Mouse (Mus musculus) spleen, postnatal 14 days (tissue): ENCODE results near the gene S100a2.

Experiments used
- DNase-seq, 2 experiments: peaks; one replicate each; pipeline ENCODE4 v3.0.0; 2021 to 2022; ENCODE audit warnings: low spot score in 2 of 2

Gene S100a2

DNA sequence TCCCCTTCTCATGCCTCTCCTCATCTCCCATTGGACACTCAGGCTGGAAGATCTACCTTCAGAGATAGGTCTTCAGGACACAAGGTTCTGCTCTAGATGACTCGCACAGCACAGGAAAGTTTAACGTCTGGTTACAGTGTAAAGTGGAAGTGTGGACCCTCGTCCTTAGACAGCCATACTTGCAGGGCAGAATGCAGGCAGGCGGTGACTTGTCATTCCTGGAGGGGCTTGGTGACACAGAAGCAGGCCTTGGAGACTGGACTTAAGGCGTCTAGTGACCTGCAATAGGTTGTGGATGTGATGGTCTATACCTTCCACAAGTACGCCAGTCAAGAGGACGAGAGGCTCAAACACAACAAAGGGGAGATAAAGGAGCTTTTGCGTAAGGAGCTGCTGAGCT lies at the start of gene S100a2:
TSS of gene S100a2 (plus strand) at position 301 of the 400 bp plus-strand sequence.
- DNase-seq, result no peak

DNA sequence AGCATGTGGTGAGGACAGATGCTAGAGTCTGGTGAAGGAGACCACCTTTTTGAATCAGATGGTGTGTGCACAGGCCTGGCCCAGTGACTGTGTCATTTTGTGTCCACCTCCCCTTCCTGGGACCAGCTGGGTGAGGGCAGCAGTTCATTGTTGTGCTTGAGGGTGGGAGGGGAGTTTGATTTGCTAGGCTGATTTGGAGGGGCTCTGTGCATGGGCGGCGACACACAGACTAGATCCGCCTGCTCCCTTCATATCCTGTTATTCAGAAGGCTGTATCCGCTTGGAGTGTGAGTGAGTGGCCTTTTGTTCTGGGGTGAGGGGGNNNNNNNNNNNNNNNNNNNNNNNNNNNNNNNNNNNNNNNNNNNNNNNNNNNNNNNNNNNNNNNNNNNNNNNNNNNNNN lies 49.1 kb upstream of the S100a2 start:
- no peak for DNase-seq

DNA sequence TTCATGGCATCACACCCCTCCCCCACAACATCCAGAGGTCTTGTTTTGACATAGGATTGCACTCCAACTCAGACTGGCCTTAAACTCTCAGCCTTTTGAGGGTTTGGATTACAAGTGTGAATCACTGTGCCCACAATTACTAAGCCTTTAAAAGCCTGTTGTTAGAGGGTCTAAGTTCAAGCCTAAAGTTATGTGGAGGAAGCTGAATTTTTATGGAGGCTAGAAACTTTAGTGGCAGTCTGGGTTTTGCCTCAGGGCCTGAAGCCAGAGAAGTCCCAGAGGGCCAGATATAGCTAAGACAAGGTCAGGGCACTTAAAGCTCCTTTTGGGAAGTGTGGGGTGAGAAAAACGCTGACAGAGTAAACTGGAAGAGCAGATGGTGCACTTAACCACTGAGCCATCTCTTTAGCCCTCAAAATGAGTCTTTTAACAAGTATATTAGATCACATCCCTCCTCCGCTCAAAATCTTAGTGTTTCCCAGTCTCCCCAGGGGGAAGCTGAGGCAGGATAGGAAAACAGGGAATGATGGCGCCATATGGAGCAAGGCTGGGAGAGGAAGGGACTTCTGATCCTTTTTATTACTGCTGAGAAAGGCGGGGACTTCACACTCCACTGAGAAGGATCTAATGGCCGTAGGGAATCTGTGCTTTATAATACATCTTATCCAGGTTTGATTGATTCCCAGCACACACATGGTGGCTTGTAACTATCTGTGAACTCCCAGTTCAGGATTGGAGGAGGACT lies 40.2 kb upstream of the S100a2 start:
- DNase-seq, result no peak

DNA sequence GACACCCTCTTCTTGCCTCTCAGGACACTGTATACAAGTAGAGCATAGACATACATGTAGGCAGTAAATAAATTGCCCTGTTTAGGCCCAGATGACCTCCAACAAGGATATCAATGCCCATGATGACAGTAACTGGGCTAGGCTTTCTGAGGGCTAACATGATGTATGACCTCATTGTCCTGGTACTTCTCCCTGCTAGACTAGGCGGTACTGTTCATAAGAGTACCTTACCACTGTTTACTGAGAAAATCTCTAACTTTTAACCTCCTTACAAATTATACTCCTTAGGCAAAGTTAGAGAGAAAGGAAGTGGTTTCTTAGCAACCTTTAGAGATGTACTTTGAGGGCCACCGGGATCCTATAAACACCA lies 39.6 kb upstream of the S100a2 start:
- no peak for DNase-seq

DNA sequence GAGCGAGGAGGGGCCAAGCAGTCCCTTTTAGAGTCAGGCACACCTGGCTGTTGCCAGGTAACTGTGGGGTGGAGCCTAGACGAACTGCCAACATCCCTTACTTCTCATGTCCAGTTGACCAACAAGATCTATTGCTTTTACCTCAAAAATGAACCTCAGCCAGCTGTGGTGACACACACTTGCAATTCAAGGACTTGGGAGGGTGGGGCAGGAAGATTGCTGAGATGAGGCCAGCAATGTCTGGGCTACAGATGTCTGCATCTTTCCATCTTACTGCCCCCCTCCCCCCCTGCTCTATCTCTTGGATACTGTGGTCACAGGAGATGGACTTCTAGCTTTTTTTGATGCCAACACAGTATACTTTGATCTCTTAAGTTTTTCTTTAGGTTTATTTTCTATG lies 37.8 kb upstream of the S100a2 start:
- DNase-seq, result no peak

DNA sequence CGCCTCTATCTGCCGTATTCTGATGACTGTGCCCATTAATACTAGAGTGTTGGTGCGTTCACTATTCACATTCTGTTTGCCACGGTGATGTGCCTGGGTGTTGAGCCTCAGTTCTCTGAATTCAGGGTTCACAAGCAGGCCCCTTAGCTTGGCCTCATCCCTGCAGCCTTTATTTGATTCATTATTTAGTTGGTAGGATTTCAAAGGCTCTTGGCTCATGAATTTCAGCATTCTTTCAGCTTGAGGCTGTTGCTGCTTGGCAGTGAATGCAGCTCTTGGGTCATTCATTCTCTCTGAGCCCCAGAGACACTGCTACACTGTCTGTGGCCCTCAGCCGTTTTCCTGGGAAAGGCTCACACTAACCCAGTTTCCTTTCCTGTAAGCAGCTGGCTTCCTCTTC lies 34.1 kb upstream of the S100a2 start:
- DNase-seq, result no peak

DNA sequence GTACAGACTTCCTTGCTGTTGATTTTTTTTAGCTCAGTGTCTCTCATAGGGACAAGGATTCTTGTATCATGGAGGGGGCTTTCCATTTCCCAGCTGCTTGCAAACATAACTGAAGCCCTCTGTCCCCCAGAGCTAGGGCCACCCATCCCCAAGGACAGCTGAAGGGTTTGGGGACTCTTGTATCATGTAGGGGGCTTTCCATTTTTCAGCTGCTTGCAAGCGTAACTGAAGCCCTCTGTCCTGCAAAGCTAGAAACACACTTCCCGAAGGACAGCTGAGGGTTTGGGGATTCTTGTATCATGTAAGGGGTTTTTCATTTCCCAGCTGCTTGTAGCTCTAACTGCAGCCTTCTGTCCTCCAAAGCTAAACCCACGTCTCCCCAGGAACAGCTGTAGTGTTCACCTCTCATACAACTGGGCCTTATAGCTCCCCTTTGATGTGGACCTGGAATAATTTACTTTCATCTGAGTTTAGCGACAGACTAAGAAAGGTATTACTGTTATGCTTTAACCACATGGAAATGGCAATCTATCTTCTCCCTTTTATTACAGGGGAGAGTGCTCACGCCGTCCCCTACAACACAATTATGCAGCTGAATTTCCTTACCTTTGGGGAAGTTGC lies 29.9 kb upstream of the S100a2 start, which contains the start of gene S100a3:
TSS of gene S100a3 (plus strand) at position 571 of the 621 bp plus-strand sequence.
- DNase-seq, result no peak

DNA sequence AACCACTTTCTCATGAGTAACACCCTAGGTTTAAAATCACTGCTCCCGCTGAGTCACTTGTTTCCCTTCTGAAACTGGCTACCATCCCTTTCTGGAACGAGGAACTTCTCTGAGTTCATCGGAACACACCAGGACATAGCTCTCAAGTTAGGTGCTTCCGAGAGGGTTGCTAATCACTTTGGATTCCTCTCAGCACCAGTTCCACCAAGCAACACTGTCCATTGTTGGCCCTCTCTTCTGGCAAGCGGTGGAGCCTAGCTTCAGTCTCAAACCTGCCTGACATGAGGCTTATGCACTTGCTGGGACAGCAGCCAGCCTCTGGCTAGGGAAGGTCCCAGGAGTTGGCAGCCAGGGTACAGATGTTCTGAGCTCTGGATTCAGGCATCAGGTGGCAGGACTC lies 15.4 kb upstream of the S100a2 start:
- DNase-seq, result no peak

DNA sequence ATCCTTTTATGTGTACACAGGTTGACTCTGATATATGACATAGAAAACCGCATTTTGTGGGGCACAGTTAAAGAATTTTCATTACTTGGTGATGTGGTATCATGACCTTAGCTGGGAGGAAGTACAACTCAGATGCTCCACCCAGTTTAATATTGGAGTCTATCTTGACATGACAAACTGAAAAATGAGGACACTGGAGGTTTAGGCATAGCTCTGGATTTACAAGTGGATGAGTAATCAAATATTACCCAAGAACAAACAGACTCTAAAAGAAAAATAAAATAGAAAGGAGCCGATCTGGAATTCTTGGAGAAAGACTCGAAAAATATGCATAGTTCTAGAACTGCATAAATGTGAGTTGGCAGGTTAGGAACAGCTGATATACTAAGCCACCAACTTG lies 14.7 kb upstream of the S100a2 start:
- no peak for DNase-seq

DNA sequence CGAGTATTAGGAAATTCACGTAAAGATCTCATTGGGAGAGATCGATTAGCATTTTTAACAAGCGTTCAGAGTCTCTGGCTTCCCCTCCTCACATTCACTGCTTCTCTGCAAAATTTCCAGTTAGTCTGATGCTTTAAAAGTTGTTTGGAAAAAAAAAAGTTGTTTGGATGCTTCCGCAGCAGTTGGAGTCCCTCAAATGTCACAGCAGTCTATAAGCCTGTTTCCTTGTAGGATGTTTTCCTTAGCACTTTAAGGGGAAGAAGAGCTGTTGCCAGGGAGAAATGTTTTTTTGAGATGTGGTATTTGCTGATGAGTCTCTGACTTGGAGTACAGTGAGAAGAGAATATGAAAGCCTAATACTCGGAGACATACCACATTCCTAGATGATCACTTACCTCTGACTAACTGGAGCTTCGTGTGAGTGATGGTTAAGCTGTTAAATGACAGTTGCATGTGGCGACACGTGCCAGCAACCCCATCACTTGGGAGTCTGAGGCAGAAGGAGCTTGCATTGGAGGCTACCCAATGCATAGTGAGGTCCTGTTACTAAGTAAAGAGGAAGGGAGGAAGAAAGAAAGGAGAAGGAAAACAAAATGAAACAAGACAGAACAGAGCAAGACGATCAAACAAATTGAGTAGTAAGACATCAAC lies 13.6 kb upstream of the S100a2 start:
- no peak for DNase-seq

DNA sequence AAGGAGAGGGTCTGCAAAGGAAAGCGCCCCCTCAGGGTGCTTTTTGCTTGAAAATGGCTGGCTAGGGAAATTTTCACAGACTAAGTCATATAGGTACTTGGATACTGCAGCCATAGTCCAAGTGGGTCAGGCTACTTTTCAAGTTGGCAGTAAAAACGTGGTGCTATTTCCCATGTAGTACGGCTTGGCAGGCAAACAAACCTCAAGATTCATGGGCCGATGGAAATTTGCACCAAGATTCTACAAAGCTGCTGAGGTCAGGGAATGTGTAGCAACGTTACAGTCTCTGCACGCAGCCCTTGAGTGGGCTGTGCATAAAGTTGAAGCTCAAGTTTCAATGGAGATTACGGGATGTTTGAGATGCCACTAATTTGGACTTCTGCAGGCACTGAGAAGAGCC lies 10.6 kb upstream of the S100a2 start:
- DNase-seq, result no peak

DNA sequence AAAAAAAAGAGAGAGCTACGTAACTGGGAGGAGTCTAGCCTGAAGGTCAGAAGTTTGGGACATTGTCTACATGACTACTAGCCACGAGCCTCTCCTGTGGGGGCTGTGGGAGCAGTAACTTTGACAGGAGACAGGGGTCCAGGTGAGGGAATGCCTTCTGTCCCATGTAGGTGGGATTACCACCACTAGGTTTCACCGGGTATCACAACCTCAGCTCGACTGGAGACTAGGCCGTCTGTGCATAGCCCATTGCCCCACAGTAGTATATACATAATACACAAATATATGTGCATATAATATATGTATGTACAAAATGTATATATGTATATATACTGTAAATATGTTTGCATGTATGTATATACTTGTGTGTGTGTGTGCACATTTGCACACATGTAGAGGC lies 8.9 kb upstream of the S100a2 start:
- DNase-seq, result no peak

DNA sequence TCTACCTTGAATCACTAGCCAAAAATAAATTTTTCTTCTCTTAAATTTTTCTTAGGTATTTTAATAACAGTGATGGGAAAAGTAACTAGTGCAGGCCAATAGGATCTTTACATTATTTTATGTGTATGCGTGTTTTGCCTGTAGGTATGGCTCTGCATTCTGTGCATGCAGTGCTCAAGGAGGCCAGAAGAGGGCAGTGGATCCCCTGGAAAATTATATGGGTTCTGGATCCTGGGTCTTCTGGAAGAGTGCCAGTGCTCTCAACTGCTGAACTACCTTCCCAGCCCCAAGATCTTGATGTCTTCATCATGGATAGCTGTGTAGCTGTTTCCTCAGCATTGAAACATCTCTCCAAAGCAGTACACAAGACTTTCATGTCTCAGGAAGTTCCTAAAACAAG lies 7.9 kb upstream of the S100a2 start:
- no peak for DNase-seq

DNA sequence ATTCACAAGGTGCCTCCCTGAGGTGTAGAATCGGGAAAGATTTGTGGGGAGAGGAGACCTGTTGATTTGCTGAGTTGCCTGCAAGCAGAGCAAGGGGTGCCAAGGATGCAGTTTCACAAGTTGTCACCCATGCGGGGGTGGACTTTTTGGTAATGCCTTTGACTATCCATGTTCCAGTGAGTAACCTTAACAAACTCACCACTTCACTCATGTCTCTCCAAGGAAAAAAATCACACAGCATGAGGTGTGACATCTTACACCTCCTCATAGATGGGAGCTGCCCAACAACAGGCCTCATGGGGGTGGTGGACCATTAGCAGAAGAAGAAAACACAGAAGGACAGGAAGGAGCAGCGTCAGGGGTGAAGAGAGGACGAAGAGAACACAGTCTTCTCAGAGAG lies 7.5 kb upstream of the S100a2 start:
- no peak for DNase-seq

DNA sequence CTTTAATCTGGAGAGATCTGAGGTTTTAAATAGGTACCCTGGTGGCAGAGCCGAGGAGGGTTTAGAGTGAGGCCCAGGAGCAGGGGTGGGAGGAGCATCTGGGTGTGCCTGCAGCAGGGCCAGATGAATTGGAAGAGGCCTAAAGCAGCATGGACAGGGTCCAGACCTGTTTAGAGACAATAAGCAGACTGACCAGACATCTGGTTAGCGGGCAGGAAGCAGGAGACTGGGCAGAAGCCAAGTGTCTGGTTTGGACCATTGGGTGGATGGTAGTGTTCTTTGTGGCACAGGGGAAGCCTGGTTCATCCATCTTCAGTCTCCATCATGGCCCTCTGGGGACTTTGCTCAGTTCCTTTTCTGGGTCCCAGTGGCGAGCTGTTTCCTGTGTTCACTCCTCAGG lies 6.2 kb upstream of the S100a2 start:
- DNase-seq, result no peak

DNA sequence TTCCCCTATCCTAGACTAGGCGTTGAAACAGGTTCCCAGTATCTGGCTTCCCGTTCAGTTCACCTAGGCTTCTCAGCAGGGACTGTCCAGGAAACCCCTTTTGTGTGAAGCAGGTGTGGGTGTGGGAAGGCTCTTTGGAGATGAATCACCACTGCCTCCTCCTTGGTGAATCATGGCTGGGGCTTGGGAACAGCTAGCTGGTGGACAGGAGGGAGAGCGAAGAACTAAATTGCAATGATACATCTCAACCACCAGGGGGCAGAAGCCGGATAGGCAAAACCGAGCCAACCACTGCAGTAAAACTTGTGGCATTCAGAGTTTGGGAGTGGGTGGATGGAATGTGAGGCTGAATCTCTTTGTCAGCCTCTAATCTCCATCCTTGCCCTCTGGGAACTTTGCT lies 4.5 kb upstream of the S100a2 start:
- DNase-seq, result peak in 1 of 2 experiments; percentile 38

DNA sequence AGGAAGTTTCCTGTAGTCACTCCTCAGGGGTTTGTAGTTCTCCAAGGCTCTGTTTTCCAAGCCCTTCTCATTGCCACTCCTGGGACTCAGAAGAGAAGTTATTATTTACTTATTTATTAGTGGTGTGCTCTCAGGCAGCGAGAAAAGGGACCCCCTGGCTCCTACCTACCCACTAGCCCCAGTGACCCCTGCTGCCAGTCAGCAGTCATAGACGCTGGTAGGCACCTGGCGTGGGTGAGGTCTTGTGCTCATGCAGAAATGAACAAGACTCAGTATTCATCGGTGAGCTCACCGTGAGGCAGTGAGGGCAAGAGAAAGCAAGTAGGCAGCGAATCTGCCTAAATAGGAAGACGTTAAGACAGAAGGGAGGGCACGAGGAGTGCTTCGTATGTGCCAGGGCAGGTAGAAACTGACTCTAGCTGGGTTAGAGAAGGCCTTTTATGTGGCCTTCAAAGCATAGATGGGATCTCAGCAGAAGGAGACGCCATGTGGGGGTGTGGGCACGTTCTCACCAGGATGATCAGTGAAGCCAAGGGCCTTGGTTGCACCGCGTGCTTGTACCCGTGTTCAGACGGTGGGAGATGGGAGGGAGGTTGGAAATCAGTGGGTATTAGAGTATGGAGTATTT lies 3.9 kb upstream of the S100a2 start:
- no peak for DNase-seq

DNA sequence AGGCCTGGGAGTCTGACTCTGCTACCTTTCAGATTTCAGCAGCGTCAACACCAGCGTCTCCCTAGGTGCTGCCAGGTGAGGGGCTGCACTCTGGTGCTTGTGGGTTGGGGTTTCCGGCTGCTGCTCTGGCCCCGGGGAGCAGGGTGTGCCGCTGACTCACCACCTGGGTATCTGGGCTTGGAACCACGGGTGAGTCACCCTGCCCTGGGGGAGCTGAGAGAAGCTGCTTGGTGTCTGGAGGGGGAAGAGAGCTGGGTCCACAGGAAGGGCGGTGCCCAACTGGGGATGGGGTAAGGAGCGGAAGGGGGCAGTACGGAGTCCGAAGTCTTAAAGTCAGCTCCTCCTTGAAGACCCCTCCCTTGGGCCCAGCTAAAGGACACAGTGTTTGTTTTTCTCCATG lies 3.1 kb upstream of the S100a2 start:
- DNase-seq, result peak; percentile 59 to 62

DNA sequence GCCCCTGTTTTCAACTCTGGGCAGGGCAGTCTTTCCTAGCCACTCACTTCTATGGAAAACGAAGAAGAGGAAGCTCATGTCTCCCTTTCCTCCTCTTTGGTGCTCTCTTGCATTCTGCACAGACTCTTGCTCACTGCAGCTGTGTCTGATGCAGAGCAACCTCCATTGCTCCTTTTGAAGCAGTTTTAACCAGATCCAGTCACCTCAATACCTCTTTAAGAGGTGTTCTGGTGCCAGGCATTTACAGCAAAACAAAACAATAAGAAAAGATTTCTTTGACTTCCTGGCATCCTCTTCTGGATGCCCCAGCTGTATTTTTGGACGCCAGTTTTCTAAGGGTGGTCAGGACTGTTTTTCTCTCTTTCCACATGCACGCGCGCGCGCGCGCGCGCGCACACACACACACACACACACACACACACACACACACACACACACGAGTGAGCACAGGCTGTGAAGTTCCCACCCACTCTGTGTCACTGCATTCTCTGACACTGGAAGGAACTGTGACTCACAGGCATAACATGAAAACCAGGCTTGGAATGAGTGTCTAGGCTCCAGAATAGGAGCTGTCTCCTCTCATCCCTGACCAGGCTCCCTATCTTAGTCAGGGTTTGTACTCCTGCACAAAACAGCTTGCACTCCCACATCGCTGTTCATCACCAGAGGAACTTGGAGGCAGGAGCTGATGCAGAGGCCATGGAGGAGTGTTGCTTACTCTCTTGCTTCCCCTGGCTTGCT lies 2.5 kb upstream of the S100a2 start:
- no peak for DNase-seq

DNA sequence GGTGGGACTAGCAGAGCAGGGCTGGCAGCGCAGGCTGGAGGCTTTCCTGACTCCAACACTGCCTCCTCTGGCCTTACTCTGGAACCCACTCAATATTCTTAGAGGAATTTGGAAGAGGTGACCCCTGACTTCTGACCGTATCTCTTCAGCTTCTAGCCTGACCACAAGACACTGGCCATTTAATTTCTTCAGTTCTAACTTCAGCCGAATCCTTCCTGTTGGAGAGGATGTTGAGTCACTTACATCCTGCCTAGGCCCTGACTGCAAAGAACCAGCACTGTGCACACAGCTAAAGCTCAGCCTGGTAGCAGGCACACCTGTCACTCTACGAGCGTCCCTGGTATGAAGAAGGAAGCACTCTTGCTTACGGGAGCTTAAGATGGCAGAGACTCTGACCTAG lies 657 bp upstream of the S100a2 start:
- no peak for DNase-seq

DNA sequence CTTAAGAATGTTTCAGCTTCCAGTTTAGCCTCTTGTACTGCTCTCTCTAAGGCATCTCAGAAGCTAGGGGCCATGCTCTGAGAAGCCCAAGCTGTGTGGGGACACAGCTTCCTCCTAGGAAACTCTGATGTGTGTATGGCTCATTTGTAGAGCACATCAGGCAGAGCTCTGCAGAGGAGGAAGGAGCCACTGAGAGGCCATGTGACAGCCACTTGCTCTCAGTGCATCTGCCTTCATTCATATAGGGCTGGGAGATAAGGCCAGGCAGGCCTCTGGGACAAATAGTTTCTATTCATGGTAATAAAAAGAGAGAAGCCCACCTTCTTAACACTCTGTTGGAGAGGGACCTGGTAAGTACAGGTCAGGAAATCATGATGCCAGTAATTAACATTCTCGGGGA lies 4.4 kb downstream of the S100a2 start:
- DNase-seq, result no peak

DNA sequence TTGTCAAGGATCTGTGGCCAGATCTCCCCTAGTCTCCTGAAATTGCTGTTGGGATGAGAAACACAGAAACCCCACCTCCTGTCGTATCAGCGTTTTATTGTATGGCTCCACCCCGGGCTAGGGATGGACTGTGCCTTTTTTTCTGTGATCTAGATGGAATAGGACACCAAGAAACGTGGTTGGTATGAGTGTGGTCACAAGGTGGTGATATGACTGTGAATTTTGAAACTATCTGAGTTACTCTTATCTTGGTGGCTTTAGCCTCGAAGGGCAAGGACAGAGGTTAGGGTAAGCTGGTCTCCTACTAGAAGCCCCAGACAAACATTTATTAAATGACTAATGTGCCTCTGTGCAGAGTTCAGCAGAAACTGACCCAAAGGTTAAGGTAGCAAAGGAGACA lies 5.5 kb downstream of the S100a2 start:
- no peak for DNase-seq
